ENCODE assay signal across 28 mouse cellular contexts in genomic region chr11:115303167-115303566, GRCm38 (mm10). TPM values are rescaled to one million over a fixed set of nuclear protein-coding genes. Genes with fewer than 3 reads are reported as not detected.
DNase-seq lines count a peak whose midpoint lies in the region; ATAC-seq and TF ChIP-seq lines count a peak whose summit lies in the region.
"Had no signal": no experiment of that assay in that cellular context is flagged by ENCODE, and none has a peak within 500 bp of the region (broad histone marks: within the 10 kb centered on the region; RNA-seq: fewer than 3 reads in every experiment).

No protein-coding gene starts in this region.

- no peaks in the 10 kb centered on the region for H3K36me3 ChIP-seq in lung, embryonic 14.5 days (ENCODE audit: insufficient read depth)
- H3K36me3 ChIP-seq: embryonic facial prominence, embryonic 13.5 days; forebrain, embryonic 12.5 days; heart, embryonic 12.5 days; hindbrain, embryonic 15.5 days had no signal

- no peak overlapping the region for H3K9ac ChIP-seq in lung, embryonic 14.5 days
- H3K9ac ChIP-seq: embryonic facial prominence, embryonic 13.5 days; forebrain, embryonic 12.5 days; forebrain, postnatal 0 days; heart, embryonic 12.5 days; hindbrain, embryonic 15.5 days had no signal

- peak; percentile 64 for DNase-seq in adrenal gland, adult 2 months
- no peak for DNase-seq in adrenal gland, adult 8-10 months
- peak; percentile 40 for DNase-seq in lung, embryonic 14.5 days
- no peak for DNase-seq in lung, adult 2 months
- peak; percentile 29 for DNase-seq in lung, postnatal 10 days
- DNase-seq in lung, postnatal 14 days = no peak
- peak; percentile 31 for DNase-seq in urinary bladder, postnatal 25 days (ENCODE audit: low spot score)
- DNase-seq in urinary bladder, postnatal 4 days (ENCODE audit: low spot score in 2 of 2) = no peak
- DNase-seq: adrenal gland, postnatal 10 days; cerebellum, adult 18-20 months; cerebellum, adult 9-11 months; cerebellum, postnatal 36 days; forebrain, postnatal 0 days; gastrocnemius, postnatal 14 days; heart, postnatal 36 days had no signal

- H3K4me2 ChIP-seq in lung, embryonic 14.5 days = no peak overlapping the region
- H3K4me2 ChIP-seq: embryonic facial prominence, embryonic 13.5 days; forebrain, embryonic 12.5 days; heart, embryonic 12.5 days; hindbrain, embryonic 15.5 days had no signal

- TF ChIP-seq CTCF in lung, embryonic 14.5 days (IDR thresholded peaks at IDR 0.05; ENCODE audit: low read depth) = no peak
- TF ChIP-seq CTCF in lung, adult 2 months (IDR thresholded peaks at IDR 0.05; ENCODE audit: insufficient read depth, low read length) = no peak

- peaks cover 8% of the 10 kb centered on the region for H3K27me3 ChIP-seq in lung, embryonic 14.5 days (ENCODE audit: insufficient read depth, low read length)
- H3K27me3 ChIP-seq: hindbrain, embryonic 15.5 days; Patski had no signal

- no peak for ATAC-seq in lung, embryonic 14.5 days (ENCODE audit: insufficient read depth)
- ATAC-seq: activated CD4-positive, CD25-positive, alpha-beta regulatory T cell, adult 4 months; forebrain, postnatal 0 days; Patski had no signal

- no peak overlapping the region for H3K27ac ChIP-seq in lung, embryonic 14.5 days (ENCODE audit: low read depth)
- H3K27ac ChIP-seq: embryonic facial prominence, embryonic 13.5 days; forebrain, embryonic 12.5 days; hindbrain, embryonic 15.5 days had no signal

- H3K9me3 ChIP-seq in lung, embryonic 14.5 days (ENCODE audit: low read depth, low read length) = no peaks in the 10 kb centered on the region
- H3K9me3 ChIP-seq: forebrain, embryonic 12.5 days; hindbrain, embryonic 15.5 days had no signal

- no peak for TF ChIP-seq POLR2A in lung, adult 2 months (IDR thresholded peaks at IDR 0.05; ENCODE audit: borderline replicate concordance, extremely low read depth, low read depth, low read length)

- WGBS in lung, embryonic 14.5 days = 16% methylated on average over 8 of the region's 8 CpGs
- WGBS in lung, adult 2 months = 34% methylated on average over 8 of the region's 8 CpGs

- no peaks in the 10 kb centered on the region for H3K4me1 ChIP-seq in lung, embryonic 14.5 days (ENCODE audit: insufficient read depth)
- no peaks in the 10 kb centered on the region for H3K4me1 ChIP-seq in lung, adult 2 months (ENCODE audit: control insufficient read depth, insufficient read depth, low read length)
- H3K4me1 ChIP-seq: hindbrain, embryonic 15.5 days had no signal

- no peak overlapping the region for H3K4me3 ChIP-seq in lung, embryonic 14.5 days (ENCODE audit: low read depth, low read length)
- H3K4me3 ChIP-seq in lung, adult 2 months (replicated peaks; ENCODE audit: extremely low read depth, low read depth, low read length) = no peak overlapping the region
- H3K4me3 ChIP-seq: embryonic facial prominence, embryonic 13.5 days; forebrain, embryonic 12.5 days; heart, embryonic 12.5 days; hindbrain, embryonic 15.5 days had no signal

RNA-seq across cellular contexts. Expression of gene Otop2, which starts 3.8 kb away (rescaled TPM):
- total RNA-seq in adrenal gland, adult 2 months (2021) = not detected
- 0.12 TPM in 1 of 2 replicates, not detected in the other for polyA plus RNA-seq in adrenal gland, adult 2 months (2012; rRNA removed)
- total RNA-seq in adrenal gland, adult 8-10 months (2022) = not detected
- polyA plus RNA-seq in lung, embryonic 14.5 days (2014; fragmentation: Nextera tagmentation; extraction: Ambion mirVana) = not detected in 2 replicates
- polyA plus RNA-seq in lung, adult 2 months (2012; rRNA removed) = 8.3 TPM in 1 of 2 replicates, not detected in the other
- total RNA-seq: adrenal gland, postnatal 10 days; forebrain, postnatal 0 days; gastrocnemius, adult 18-20 months; gastrocnemius, postnatal 14 days; heart, adult 8-10 months; heart, postnatal 36 days; MEL had no signal
- polyA plus RNA-seq: activated CD4-positive, CD25-positive, alpha-beta regulatory T cell, adult 4 months; C2C12; forebrain, embryonic 12.5 days; gonadal fat pad, adult 2 months; heart, embryonic 12.5 days; heart, embryonic 16.5 days; hindbrain, embryonic 11.5 days; Patski had no signal

RNA-seq across cellular contexts. Expression of gene Fads6, which starts 5.7 kb away (rescaled TPM):
- total RNA-seq in adrenal gland, adult 2 months (2021) = 10 to 100 TPM; 56.7 to 76.5 TPM
- 87.7 and 93.1 TPM in 2 replicates for polyA plus RNA-seq in adrenal gland, adult 2 months (2012; rRNA removed)
- 100 to 1,000 TPM in 2 of 4 experiments, 10 to 100 TPM in 2; 43.3 to 117 (median 82.2) TPM for total RNA-seq in adrenal gland, adult 8-10 months (2022)
- polyA plus RNA-seq in lung, embryonic 14.5 days (2014; fragmentation: Nextera tagmentation; extraction: Ambion mirVana) = 0.14 and 0.18 TPM in 2 replicates
- 2.8 and 3.8 TPM in 2 replicates for polyA plus RNA-seq in lung, adult 2 months (2012; rRNA removed)

RNA-seq across cellular contexts. Expression of gene Ush1g, which starts 18.7 kb away (rescaled TPM):
- total RNA-seq in adrenal gland, adult 2 months (2021) = under 1 TPM; 0.49 to 0.69 TPM
- 0.50 and 0.52 TPM in 2 replicates for polyA plus RNA-seq in adrenal gland, adult 2 months (2012; rRNA removed)
- total RNA-seq in adrenal gland, adult 8-10 months (2022) = 1 to 10 TPM in 2 of 4 experiments, under 1 TPM in 2; 0.52 to 2.3 (median 1.1) TPM
- polyA plus RNA-seq in lung, embryonic 14.5 days (2014; fragmentation: Nextera tagmentation; extraction: Ambion mirVana) = not detected in 2 replicates
- polyA plus RNA-seq in lung, adult 2 months (2012; rRNA removed) = 0.11 and 0.17 TPM in 2 replicates
- total RNA-seq: MEL had no signal
- polyA plus RNA-seq: activated CD4-positive, CD25-positive, alpha-beta regulatory T cell, adult 4 months; embryonic facial prominence, embryonic 13.5 days; forebrain, embryonic 12.5 days; gonadal fat pad, adult 2 months had no signal

RNA-seq across cellular contexts. Expression of gene Fdxr, which starts 26.3 kb away (rescaled TPM):
- 1,000 to 10,000 TPM; 1,196 to 1,476 TPM for total RNA-seq in adrenal gland, adult 2 months (2021)
- polyA plus RNA-seq in adrenal gland, adult 2 months (2012; rRNA removed) = 2,178 and 2,420 TPM in 2 replicates
- total RNA-seq in adrenal gland, adult 8-10 months (2022) = 1,000 to 10,000 TPM; 1,501 to 2,268 (median 1,689) TPM
- polyA plus RNA-seq in lung, embryonic 14.5 days (2014; fragmentation: Nextera tagmentation; extraction: Ambion mirVana) = 8.8 and 10.4 TPM in 2 replicates
- 11.1 and 13.0 TPM in 2 replicates for polyA plus RNA-seq in lung, adult 2 months (2012; rRNA removed)

RNA-seq across cellular contexts. Expression of gene Otop3, which starts 31.4 kb away (rescaled TPM):
- total RNA-seq in adrenal gland, adult 2 months (2021) = not detected
- 0.07 TPM in 1 of 2 replicates, not detected in the other for polyA plus RNA-seq in adrenal gland, adult 2 months (2012; rRNA removed)
- total RNA-seq in adrenal gland, adult 8-10 months (2022) = not detected
- polyA plus RNA-seq in lung, embryonic 14.5 days (2014; fragmentation: Nextera tagmentation; extraction: Ambion mirVana) = 0.12 TPM in 1 of 2 replicates, not detected in the other
- polyA plus RNA-seq in lung, adult 2 months (2012; rRNA removed) = 0.05 and 7.8 TPM in 2 replicates
- total RNA-seq: gastrocnemius, adult 18-20 months; gastrocnemius, postnatal 14 days; heart, adult 8-10 months; heart, postnatal 36 days; MEL had no signal
- polyA plus RNA-seq: C2C12; embryonic facial prominence, embryonic 13.5 days; forebrain, embryonic 12.5 days; gonadal fat pad, adult 2 months; heart, embryonic 12.5 days; heart, embryonic 16.5 days; Patski had no signal

Comparison
In these comparisons a context has a peak if more than half of its experiments do, and no peak if none do; other contexts are left out.
1. DNase-seq: peak in adrenal gland, adult 2 months (single experiment), lung, embryonic 14.5 days (single experiment), lung, postnatal 10 days (single experiment) and urinary bladder, postnatal 25 days (single experiment); none in adrenal gland, adult 8-10 months (single experiment), lung, adult 2 months (single experiment), lung, postnatal 14 days (single experiment) and urinary bladder, postnatal 4 days (0 of 2).
2. RNA of gene Fads6, which starts 5.7 kb away (polyA plus RNA-seq): 87.7 to 93.1 TPM in adrenal gland, adult 2 months; 2.8 to 3.8 TPM in lung, adult 2 months and 0.14 to 0.18 TPM in lung, embryonic 14.5 days; every median in the first group is over 10 times any median in the second.